Mouse (Mus musculus) heart, adult 2 months (tissue): ENCODE data around the gene Itfg2.

ENCODE experiments used
- CTCF ChIP-seq: fragments of 200-600 bp; IDR thresholded peaks from 2 replicates; pipeline ENCODE4 v1.8.1; 2022; ENCODE audit warnings: antibody characterized with exemption, mild to moderate bottlenecking, moderate library complexity
- POLR2A ChIP-seq: fragments of 200-500 bp; IDR thresholded peaks from 2 replicates; pipeline ENCODE4 v1.6.1; 2011; ENCODE audit warnings: mild to moderate bottlenecking, low read depth, low read length, control low read depth; ENCODE audit not compliant: insufficient read depth

GRCm38 (mm10) chr6:128399421-128400185, 25.1 kb downstream of the Itfg2 start:
- TF ChIP-seq CTCF = no peak
- no peak for TF ChIP-seq POLR2A
